Mouse (Mus musculus) 416B (cell line): ENCODE measurements around the gene Rab25.

ENCODE experiments used
- DNase-seq: peaks from one replicate; pipeline ENCODE4 v3.0.0; 2011; ENCODE audit warnings: low read depth

Rab25 gene

GRCm38 (mm10) chr3:88541622-88542401 lies 6.3 kb downstream of the Rab25 start:
- DNase-seq, result no peak

DNA sequence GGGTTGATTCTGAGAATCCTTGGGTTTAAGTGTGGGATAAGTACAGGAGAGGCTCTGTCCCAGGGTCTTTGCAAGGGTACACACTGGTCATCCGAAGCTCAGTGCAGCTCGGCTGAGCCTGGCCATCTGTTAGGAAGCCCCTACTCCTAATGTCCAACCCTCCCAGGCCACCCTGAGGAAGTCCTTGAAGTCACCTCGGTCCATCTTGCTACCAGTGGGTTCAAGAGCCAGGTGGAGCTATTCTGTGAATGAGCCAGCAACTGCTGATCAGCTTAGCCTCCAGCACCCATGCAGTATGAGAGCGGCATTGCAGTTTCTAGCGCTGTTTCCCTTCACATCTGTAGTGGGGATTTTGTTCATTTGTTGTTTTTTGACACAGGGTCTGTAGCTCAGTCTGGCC lies 8.0 kb downstream of the Rab25 start:
- no peak for DNase-seq

- DNase-seq, result no peak
These were observed 8.7 kb downstream of the Rab25 start for GRCm38 (mm10) chr3:88539397-88539796.

GRCm38 (mm10) chr3:88538271-88539145 lies 9.6 kb downstream of the Rab25 start:
- DNase-seq, result no peak

DNA sequence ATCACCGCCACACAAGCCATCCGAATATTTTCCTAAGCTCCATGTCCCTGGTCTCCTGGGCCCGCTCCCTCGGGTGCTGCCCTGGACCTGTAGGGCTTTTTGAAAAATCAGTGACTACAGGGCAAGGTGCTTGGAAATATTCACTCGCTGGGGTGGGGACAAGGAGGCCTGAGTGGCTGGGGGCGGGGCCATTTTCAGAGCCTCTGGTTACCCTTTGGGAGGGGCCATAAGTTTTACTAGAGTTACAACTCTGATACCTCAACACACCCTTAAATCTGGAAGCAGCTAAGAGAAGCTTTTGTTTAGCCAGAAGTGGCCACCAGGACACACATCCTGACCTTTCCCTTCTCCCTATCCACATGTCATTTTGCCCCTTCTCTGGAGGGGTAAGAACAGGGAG lies 11.0 kb downstream of the Rab25 start:
- DNase-seq, result no peak

- no peak for DNase-seq
These were observed 11.8 kb downstream of the Rab25 start for GRCm38 (mm10) chr3:88536103-88536930.

DNA sequence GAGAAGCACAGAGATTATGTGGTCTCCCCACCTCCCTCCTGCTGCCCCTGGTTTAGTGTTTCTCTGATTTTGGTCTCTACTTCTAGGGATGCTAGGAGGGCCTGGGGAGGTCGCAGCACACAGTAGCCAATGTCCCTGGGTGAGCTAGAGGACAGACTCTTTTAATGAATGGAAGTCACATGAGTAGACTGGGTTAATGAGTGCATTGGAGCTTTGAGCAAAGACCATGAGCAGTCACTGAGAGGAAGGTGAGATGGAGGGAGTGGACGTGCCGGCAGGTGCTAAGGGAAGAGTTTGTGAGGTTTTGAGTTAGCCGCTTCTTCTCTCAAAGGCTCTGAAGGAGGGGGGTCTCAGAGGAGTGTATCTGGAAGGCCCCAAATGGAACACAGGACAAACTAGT lies 12.6 kb downstream of the Rab25 start:
- no peak for DNase-seq

DNA sequence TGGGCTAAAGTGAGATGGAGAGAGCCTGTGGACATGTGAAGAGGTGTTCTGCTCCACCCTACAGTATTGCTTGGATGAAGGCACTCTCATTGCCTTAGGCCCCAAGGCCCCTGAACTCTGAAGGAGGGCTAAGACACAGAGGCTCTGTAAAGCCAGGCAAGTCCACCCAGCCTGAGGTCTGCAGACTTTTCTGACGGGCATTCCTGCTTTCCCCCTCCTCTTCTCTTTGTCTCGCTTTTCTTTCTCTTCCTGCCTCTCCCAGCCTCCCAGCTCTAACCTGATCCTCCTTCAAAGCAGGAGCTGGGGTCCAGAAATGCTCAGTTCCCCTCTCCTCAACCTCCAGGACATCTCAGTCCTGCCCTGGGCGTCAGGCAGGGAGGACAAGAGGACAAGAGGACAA lies 13.1 kb downstream of the Rab25 start:
- DNase-seq, result no peak

GRCm38 (mm10) chr3:88533706-88534105 lies 14.4 kb downstream of the Rab25 start:
- no peak for DNase-seq

DNA sequence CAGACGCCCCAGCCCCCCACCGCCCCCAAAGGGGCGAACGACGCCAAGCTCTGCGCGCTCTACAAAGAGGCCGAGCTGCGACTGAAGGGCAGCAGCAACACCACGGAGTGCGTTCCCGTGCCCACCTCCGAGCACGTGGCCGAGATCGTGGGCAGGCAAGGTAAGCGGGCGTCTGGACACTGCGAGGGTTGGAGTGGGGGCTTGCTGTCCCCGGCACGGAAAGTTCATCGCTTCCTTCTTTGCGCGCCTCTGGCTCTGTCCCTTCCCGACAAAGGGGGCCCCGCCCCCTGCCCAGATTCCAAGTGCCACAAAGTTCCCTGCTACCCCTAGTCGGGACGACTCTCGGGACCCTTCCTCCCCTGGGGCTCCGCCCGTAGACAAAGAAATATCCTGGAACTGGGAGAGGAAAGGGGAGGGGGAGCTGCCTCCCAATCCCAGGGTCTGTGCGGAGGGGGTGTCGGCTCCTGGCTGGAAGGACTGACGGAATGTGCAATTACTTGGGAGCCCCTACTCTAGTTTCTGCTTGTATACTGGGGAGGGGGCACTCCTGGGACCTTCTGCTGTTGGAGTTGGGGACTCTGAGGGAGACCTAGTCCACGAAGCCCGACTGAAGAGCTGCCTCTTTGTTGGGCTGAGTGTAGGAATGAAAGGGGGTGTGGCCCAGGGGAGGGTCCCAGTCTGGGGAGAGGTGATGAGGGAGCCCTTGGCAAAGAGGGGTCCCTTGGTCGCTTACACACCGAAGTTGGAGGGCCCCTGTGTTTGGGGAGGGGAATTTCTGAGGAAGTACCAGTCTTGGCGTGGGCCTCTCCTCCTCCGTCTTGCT lies 15.2 kb downstream of the Rab25 start:
- DNase-seq, result no peak

- no peak for DNase-seq
These were observed 15.8 kb downstream of the Rab25 start, which contains the start of gene Mex3a for GRCm38 (mm10) chr3:88532299-88532674. Mex3a (plus strand) TSS chr3:88532395.

DNA sequence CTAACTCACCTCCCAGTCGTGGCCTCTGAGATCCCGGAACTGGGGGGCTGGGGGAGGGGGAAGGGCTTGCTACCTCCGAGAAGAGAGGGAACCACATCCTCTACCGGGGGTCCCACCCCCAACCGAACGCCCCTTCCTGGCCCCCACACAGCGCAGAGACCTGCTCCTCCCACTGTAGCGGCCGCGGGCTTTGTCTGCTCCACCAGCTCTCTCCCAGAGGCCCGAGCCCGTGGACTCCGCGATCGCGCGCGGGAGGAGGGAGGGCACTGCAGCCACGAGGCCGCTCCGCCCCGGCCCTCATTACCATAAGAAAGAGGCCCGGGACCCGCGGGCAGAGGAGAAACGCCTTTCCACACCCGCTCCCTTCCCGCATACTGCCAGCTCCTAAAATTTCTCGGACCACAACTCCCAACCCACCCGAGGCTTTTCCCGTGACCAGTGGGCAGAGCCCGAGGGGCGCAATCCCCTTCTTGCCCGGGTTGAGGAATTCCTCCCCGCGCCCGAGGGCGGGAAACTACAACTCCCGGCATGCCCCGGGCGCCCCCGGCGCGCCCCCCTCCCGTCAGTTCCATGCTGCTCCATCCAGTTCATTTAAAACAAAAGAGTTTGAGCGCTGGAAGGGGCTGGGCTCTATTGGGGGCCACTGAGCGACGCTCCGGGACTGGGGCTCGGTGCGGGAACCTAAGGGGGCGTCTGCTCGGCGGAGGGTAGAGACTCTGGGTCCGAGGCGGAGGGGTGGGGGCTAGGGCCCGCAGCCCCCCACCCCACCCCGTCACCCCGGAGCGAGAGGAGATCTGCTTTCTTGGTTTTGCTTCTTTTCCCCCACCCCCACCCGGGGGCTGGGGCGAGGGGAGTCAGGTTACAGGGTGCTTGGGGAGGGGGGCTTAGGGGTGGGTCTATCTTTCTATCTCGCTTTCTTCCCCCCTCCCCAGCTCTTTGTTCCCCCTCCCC lies 16.5 kb downstream of the Rab25 start:
- DNase-seq, result peak; percentile 81

- no peak for DNase-seq
These were observed 17.8 kb downstream of the Rab25 start for GRCm38 (mm10) chr3:88530082-88530864.

DNA sequence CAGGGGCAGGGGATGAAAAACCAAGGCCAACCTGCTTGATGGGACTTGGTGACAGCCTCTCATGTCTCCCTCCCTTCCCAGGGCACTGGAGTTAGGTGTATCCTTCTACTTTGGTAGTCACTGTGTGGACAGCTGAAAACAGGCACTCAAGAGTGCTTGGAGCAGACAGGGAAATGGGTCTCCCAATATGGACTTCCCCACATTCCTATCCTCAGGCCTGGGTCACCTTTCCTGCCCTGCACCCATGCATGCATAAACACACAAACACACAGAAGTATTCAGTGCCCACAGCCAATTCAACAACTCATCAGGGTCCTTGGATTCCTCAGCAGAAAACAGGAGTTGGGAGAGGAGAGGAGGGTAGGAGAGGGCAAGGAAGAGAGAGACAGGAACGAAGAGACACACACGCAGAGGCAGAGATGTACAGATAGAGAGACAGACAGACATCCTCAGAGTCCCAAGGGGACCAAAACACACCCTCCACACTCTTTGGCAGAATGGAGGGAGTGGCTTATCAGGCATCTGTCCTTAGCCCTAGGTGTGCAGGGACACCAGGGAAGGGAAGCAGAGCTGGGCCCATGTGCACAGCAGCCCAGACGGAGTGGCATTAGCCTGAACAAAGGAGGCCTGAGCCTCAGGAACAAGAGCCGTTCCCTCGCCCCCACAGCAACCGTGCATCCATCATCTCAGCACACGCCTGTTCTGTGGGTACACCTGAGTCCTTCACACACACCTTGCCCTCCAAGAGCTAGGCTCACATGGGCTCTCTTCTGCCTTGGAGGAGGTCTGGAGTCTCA lies 18.7 kb downstream of the Rab25 start:
- no peak for DNase-seq

GRCm38 (mm10) chr3:88528646-88529045 lies 19.5 kb downstream of the Rab25 start:
- no peak for DNase-seq

- no peak for DNase-seq
These were observed 20.5 kb downstream of the Rab25 start for GRCm38 (mm10) chr3:88527565-88527964.

DNA sequence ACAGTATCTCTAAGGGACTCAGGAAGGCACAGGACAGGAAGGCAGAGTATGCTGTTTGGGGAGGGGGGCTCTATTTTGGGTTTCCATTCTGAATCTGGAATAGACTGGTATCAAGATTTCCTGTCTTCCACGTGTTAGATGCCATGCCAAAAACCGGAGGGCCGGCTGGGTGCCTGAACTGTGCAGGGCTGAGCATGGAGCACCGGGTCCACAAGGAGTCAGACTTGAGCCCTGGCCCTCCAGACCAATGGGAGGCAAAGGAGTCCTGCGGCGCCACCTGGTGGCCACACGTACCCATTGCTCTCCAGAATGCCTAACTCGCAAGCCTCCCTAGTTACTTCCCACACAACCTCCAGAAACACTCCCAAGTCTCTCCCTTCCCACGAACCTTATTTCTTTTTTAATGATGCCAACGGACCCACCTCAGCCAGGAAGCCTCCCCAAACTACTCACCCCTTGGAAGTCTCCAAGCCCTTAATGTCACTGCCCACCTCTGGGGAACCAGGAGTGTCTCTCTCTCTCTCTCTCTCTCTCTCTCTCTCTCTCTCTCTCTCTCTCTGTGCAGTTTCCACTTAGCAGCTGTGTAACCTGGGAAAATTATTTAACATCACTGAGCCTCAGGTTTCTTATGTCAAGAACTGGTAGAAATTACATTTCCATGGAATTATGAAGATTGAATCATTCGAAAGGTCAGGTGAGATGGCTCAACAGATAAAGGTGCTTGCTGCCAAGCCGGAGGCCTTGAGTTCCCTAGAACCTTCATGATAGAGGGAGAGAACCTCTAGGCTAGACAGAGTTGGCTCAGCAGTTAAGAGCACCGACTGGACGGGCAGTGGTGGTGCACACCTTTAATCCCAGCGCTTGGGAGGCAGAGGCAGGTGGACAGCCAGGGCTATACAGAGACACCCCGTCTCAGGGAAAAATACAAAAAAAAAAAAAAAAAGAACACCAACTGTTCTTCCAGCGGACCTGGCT lies 21.7 kb downstream of the Rab25 start:
- peak; percentile 91 for DNase-seq
